Mouse (Mus musculus): ENCODE results near the gene Helz.

Gene Helz

GRCm38 (mm10) chr11:107577400-107577799 lies 29.7 kb downstream of the Helz start:
- TF ChIP-seq GATA4 (IDR thresholded peaks at IDR 0.05; ENCODE audit: insufficient replicate concordance, low read length) = no peak

GRCm38 (mm10) chr11:107578226-107578625 lies 30.5 kb downstream of the Helz start:
- TF ChIP-seq GATA4 (IDR thresholded peaks at IDR 0.05; ENCODE audit: insufficient replicate concordance, low read length) = no peak

- TF ChIP-seq GATA4 (IDR thresholded peaks at IDR 0.05; ENCODE audit: insufficient replicate concordance, low read length) = no peak
Measured at GRCm38 (mm10) chr11:107580786-107581185, 33.1 kb downstream of the Helz start.

GRCm38 (mm10) chr11:107584660-107585451 lies 37.1 kb downstream of the Helz start:
- no peak for TF ChIP-seq GATA4 (IDR thresholded peaks at IDR 0.05; ENCODE audit: insufficient replicate concordance, low read length)

- TF ChIP-seq GATA4 (IDR thresholded peaks at IDR 0.05; ENCODE audit: insufficient replicate concordance, low read length) = no peak
Measured at GRCm38 (mm10) chr11:107587141-107587540, 39.4 kb downstream of the Helz start.

GRCm38 (mm10) chr11:107592575-107592974 lies 44.8 kb downstream of the Helz start:
- no peak for TF ChIP-seq GATA4 (IDR thresholded peaks at IDR 0.05; ENCODE audit: insufficient replicate concordance, low read length)

GRCm38 (mm10) chr11:107597381-107597780 lies 49.7 kb downstream of the Helz start:
- no peak for TF ChIP-seq GATA4 (IDR thresholded peaks at IDR 0.05; ENCODE audit: insufficient replicate concordance, low read length)

GRCm38 (mm10) chr11:107605694-107606093 lies 58.0 kb downstream of the Helz start:
- no peak for TF ChIP-seq GATA4 (IDR thresholded peaks at IDR 0.05; ENCODE audit: insufficient replicate concordance, low read length)

GRCm38 (mm10) chr11:107613906-107614305 lies 66.2 kb downstream of the Helz start:
- no peak for TF ChIP-seq GATA4 (IDR thresholded peaks at IDR 0.05; ENCODE audit: insufficient replicate concordance, low read length)

- TF ChIP-seq GATA4 (IDR thresholded peaks at IDR 0.05; ENCODE audit: insufficient replicate concordance, low read length) = no peak
Measured at GRCm38 (mm10) chr11:107615696-107616095, 68.0 kb downstream of the Helz start.

- TF ChIP-seq GATA4 (IDR thresholded peaks at IDR 0.05; ENCODE audit: insufficient replicate concordance, low read length) = no peak
Measured at GRCm38 (mm10) chr11:107617976-107618375, 70.2 kb downstream of the Helz start.

GRCm38 (mm10) chr11:107624661-107625060 lies 76.9 kb downstream of the Helz start:
- no peak for TF ChIP-seq GATA4 (IDR thresholded peaks at IDR 0.05; ENCODE audit: insufficient replicate concordance, low read length)

GRCm38 (mm10) chr11:107625746-107626145 lies 78.0 kb downstream of the Helz start:
- TF ChIP-seq GATA4 (IDR thresholded peaks at IDR 0.05; ENCODE audit: insufficient replicate concordance, low read length) = no peak

GRCm38 (mm10) chr11:107629504-107629903 lies 81.8 kb downstream of the Helz start:
- TF ChIP-seq GATA4 (IDR thresholded peaks at IDR 0.05; ENCODE audit: insufficient replicate concordance, low read length) = no peak

GRCm38 (mm10) chr11:107629951-107630350 lies 82.2 kb downstream of the Helz start:
- TF ChIP-seq GATA4 (IDR thresholded peaks at IDR 0.05; ENCODE audit: insufficient replicate concordance, low read length) = no peak

GRCm38 (mm10) chr11:107631124-107631523 lies 83.4 kb downstream of the Helz start:
- no peak for TF ChIP-seq GATA4 (IDR thresholded peaks at IDR 0.05; ENCODE audit: insufficient replicate concordance, low read length)

Measured in liver, adult (tissue).